Mouse (Mus musculus): Measurements from ENCODE around the gene Emc6. TPM values are rescaled to one million over a fixed set of nuclear protein-coding genes. Genes with fewer than 3 reads are reported as not detected.

Gene Emc6
- polyA plus RNA-seq, 1 experiment from 2014 or later = 132 TPM

DNA sequence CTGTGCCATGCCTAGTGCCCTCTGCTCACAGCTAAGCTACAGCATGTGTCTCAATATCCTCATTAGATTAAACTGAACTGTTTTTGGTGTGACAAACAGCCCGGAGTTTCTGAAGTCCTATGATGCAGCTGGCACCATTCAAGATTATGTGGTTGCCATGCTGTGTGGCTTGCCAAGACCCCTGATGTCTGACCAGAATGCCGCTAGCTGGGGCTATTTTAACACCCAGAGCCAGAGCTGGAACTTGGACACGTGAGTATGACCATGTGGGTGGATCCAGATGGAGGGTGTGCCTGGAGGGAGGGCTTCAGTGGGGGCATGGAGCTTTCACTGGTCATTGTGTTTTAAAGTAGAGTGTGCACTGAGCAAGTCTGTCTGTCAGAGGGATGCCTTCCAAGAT lies 37.1 kb upstream of the Emc6 start:
- no peaks in the 10 kb centered on the region for H3K9me3 ChIP-seq (ENCODE audit: control insufficient read depth, low read length)
- H3K36me3 ChIP-seq (ENCODE audit: control insufficient read depth, insufficient read depth, low read length) = no peaks in the 10 kb centered on the region
- H3K9ac ChIP-seq (ENCODE audit: low read length) = no peak overlapping the region
- no peak overlapping the region for H3K4me3 ChIP-seq (ENCODE audit: low read depth, low read length)
- H3K4me2 ChIP-seq (replicated peaks; ENCODE audit: low read depth) = no peak overlapping the region
- no peaks in the 10 kb centered on the region for H3K4me1 ChIP-seq (replicated peaks; ENCODE audit: control insufficient read depth, insufficient read depth)
- 72% methylated on average over 3 of the region's 3 CpGs for WGBS
- DNase-seq (ENCODE audit: low spot score) (no peak), ATAC-seq (ENCODE audit: low FRiP score, low TSS enrichment) (no peak)
- no peak for TF ChIP-seq CTCF (IDR thresholded peaks at IDR 0.05; ENCODE audit: low read depth)
- TF ChIP-seq EP300 (optimal IDR thresholded peaks at IDR 0.05) = no peak
- no peak overlapping the region for H3K27ac ChIP-seq (replicated peaks)
- H3K27me3 ChIP-seq (ENCODE audit: control insufficient read depth, insufficient read depth, low read length) = no peaks in the 10 kb centered on the region

DNA sequence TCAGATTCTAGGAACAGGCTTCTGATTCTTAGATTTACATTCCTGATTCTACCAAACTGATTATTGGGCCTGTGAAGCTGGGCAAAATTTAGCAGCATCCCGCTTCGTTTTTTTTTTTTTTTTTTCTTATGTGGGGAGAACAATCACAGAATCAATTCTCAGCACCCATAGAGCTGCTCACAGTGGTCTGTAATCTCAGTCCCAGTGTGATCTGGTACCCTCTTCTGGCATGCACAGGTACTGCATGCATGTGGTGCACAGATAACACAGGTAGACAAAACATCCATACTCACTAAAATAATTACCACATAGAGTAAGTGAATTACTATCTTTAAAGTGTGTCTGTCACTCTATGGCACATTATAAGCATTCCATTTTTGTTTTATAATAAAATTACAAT lies 30.8 kb upstream of the Emc6 start:
- ATAC-seq (ENCODE audit: low FRiP score, low TSS enrichment) (no peak), DNase-seq (ENCODE audit: low spot score) (no peak)
- TF ChIP-seq CTCF (IDR thresholded peaks at IDR 0.05; ENCODE audit: low read depth) (peak; percentile 54), EP300 (optimal IDR thresholded peaks at IDR 0.05) (no peak)
- H3K27me3 ChIP-seq (ENCODE audit: control insufficient read depth, insufficient read depth, low read length) = no peaks in the 10 kb centered on the region
- no peak overlapping the region for H3K9ac ChIP-seq (ENCODE audit: low read length)
- no peak overlapping the region for H3K4me3 ChIP-seq (ENCODE audit: low read depth, low read length)
- H3K4me1 ChIP-seq (replicated peaks; ENCODE audit: control insufficient read depth, insufficient read depth) = no peaks in the 10 kb centered on the region
- H3K9me3 ChIP-seq (ENCODE audit: control insufficient read depth, low read length) = no peaks in the 10 kb centered on the region
- no peak overlapping the region for H3K27ac ChIP-seq (replicated peaks)
- H3K4me2 ChIP-seq (replicated peaks; ENCODE audit: low read depth) = no peak overlapping the region
- 71% methylated on average over 2 of the region's 2 CpGs for WGBS
- H3K36me3 ChIP-seq (ENCODE audit: control insufficient read depth, insufficient read depth, low read length) = no peaks in the 10 kb centered on the region

DNA sequence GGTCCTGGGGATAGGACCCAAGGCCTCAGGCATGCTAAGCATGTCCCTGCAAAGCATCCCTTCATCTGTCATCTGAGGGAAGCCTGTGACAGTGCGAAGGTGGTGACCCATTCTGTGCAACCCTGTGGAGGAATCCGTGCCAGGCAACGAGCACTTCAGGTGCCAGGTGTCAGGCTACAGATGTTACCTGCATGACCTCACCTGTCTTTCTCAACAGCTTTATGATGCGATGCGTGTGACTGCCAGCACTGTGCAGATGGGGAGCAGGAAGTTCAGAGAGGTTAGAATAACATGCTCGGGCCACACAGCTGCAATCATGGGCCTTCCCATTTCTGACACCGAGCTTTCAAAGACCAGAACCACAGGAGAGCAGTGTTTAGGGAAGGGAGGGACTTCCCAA lies 28.4 kb upstream of the Emc6 start:
- H3K4me1 ChIP-seq (replicated peaks; ENCODE audit: control insufficient read depth, insufficient read depth) = no peaks in the 10 kb centered on the region
- H3K36me3 ChIP-seq (ENCODE audit: control insufficient read depth, insufficient read depth, low read length) = no peaks in the 10 kb centered on the region
- no peak for DNase-seq (ENCODE audit: low spot score)
- no peaks in the 10 kb centered on the region for H3K27me3 ChIP-seq (ENCODE audit: control insufficient read depth, insufficient read depth, low read length)
- WGBS = 69% methylated on average over 7 of the region's 7 CpGs
- no peak overlapping the region for H3K27ac ChIP-seq (replicated peaks)
- H3K4me3 ChIP-seq (ENCODE audit: low read depth, low read length) = no peak overlapping the region
- H3K9ac ChIP-seq (ENCODE audit: low read length) = no peak overlapping the region
- ATAC-seq (ENCODE audit: low FRiP score, low TSS enrichment) = no peak
- H3K4me2 ChIP-seq (replicated peaks; ENCODE audit: low read depth) = no peak overlapping the region
- no peak for TF ChIP-seq EP300 (optimal IDR thresholded peaks at IDR 0.05)
- TF ChIP-seq CTCF (IDR thresholded peaks at IDR 0.05; ENCODE audit: low read depth) = no peak
- H3K9me3 ChIP-seq (ENCODE audit: control insufficient read depth, low read length) = no peaks in the 10 kb centered on the region

DNA sequence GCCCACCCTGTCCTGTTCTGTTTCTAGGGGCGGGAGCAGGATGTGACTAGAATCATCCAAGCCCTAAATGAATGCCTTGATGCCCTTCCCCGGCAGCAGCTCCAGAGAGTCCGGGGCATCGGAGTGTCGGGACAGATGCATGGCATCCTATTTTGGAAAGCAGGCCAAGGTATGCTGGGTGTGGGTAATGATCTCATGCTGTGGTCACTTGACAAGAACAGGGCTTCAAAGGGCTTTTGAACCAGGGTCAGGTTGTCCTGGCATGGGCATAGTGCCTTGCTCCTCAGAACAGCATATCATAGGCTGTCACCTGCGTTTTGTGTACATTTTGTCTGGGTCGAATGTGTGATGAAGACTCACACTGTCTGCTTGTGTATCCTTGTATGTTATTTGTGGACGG lies 27.1 kb upstream of the Emc6 start:
- no peak for DNase-seq (ENCODE audit: low spot score)
- Histone ChIP-seq H3K9ac (ENCODE audit: low read length) (no peak overlapping the region), H3K4me2 (replicated peaks; ENCODE audit: low read depth) (no peak overlapping the region), H3K27me3 (ENCODE audit: control insufficient read depth, insufficient read depth, low read length) (no peaks in the 10 kb centered on the region), H3K36me3 (ENCODE audit: control insufficient read depth, insufficient read depth, low read length) (no peaks in the 10 kb centered on the region), H3K27ac (replicated peaks) (no peak overlapping the region), H3K4me3 (ENCODE audit: low read depth, low read length) (no peak overlapping the region), H3K4me1 (replicated peaks; ENCODE audit: control insufficient read depth, insufficient read depth) (no peaks in the 10 kb centered on the region), H3K9me3 (ENCODE audit: control insufficient read depth, low read length) (no peaks in the 10 kb centered on the region)
- 82% methylated on average over 8 of the region's 8 CpGs for WGBS
- no peak for ATAC-seq (ENCODE audit: low FRiP score, low TSS enrichment)
- no peak for TF ChIP-seq EP300 (optimal IDR thresholded peaks at IDR 0.05)
- TF ChIP-seq CTCF (IDR thresholded peaks at IDR 0.05; ENCODE audit: low read depth) = no peak

DNA sequence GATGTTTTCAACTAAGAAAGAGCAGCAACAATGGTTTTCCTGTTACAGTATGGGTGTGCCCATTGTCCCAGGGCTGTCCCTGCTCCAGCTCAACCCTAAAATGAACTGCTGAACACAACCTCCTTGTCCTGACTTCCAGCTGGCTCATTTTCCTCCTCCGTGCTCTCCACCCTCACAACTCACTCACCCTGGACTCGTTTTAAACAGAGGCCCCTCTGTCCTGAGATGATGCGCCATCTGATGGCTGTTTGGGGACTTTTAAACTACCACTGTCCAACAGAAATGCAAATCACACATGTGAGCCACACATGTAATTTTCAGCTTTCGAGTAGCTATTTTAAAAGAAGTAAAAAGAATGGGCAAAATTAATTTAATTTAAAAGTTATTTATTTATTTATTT lies 24.8 kb upstream of the Emc6 start:
- Histone ChIP-seq H3K27ac (replicated peaks) (no peak overlapping the region), H3K4me1 (replicated peaks; ENCODE audit: control insufficient read depth, insufficient read depth) (peaks cover 3% of the 10 kb centered on the region; the same call in 1 of the 2 replicates), H3K4me2 (replicated peaks; ENCODE audit: low read depth) (no peak overlapping the region), H3K9ac (ENCODE audit: low read length) (no peak overlapping the region), H3K27me3 (ENCODE audit: control insufficient read depth, insufficient read depth, low read length) (no peaks in the 10 kb centered on the region), H3K36me3 (ENCODE audit: control insufficient read depth, insufficient read depth, low read length) (no peaks in the 10 kb centered on the region), H3K4me3 (ENCODE audit: low read depth, low read length) (no peak overlapping the region), H3K9me3 (ENCODE audit: control insufficient read depth, low read length) (no peaks in the 10 kb centered on the region)
- DNase-seq (ENCODE audit: low spot score) (no peak), ATAC-seq (ENCODE audit: low FRiP score, low TSS enrichment) (no peak)
- TF ChIP-seq EP300 (optimal IDR thresholded peaks at IDR 0.05) = no peak
- peak; percentile 57 for TF ChIP-seq CTCF (IDR thresholded peaks at IDR 0.05; ENCODE audit: low read depth)
- 40% methylated on average over 4 of the region's 4 CpGs for WGBS

DNA sequence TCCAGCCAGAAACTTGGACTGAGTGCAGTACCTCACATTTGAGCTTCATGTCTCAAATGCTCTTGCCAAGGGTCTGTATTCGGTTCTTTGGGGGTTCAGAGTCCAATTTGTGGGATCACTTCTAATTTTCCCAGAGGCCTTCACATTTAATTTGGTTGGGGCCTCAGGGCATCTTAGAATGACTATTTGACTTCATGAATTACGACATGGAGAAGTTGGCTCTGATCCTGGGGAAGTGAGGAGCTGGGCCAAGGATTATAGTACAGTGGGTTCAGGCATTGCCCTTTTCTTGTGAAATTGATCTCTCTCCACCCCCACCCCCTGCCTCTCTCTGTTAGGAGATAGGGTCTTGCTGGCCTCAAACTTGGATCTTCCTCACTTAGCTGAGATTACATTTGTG lies 24.2 kb upstream of the Emc6 start:
- H3K4me1 ChIP-seq (replicated peaks; ENCODE audit: control insufficient read depth, insufficient read depth) = peaks cover 3% of the 10 kb centered on the region; the same call in 1 of the 2 replicates
- no peaks in the 10 kb centered on the region for H3K36me3 ChIP-seq (ENCODE audit: control insufficient read depth, insufficient read depth, low read length)
- 70% methylated on average over 2 of the region's 2 CpGs for WGBS
- no peak overlapping the region for H3K4me2 ChIP-seq (replicated peaks; ENCODE audit: low read depth)
- ATAC-seq (ENCODE audit: low FRiP score, low TSS enrichment) (no peak), DNase-seq (ENCODE audit: low spot score) (no peak)
- H3K27me3 ChIP-seq (ENCODE audit: control insufficient read depth, insufficient read depth, low read length) = no peaks in the 10 kb centered on the region
- TF ChIP-seq CTCF (IDR thresholded peaks at IDR 0.05; ENCODE audit: low read depth) (no peak), EP300 (optimal IDR thresholded peaks at IDR 0.05) (no peak)
- no peak overlapping the region for H3K9ac ChIP-seq (ENCODE audit: low read length)
- no peak overlapping the region for H3K4me3 ChIP-seq (ENCODE audit: low read depth, low read length)
- no peaks in the 10 kb centered on the region for H3K9me3 ChIP-seq (ENCODE audit: control insufficient read depth, low read length)
- no peak overlapping the region for H3K27ac ChIP-seq (replicated peaks)
